Mouse (Mus musculus) lung, postnatal 0 days (tissue): ENCODE results near the gene Ephx1.

ENCODE experiments used
- CTCF ChIP-seq: IDR thresholded peaks from 2 replicates; pipeline ENCODE4 v1.5.1; 2016; ENCODE audit warnings: antibody characterized with exemption, mild to moderate bottlenecking
- EP300 ChIP-seq: IDR thresholded peaks from 2 replicates; pipeline ENCODE4 v1.6.1; 2016; ENCODE audit warnings: antibody characterized with exemption, mild to moderate bottlenecking, control low read depth

DNA sequence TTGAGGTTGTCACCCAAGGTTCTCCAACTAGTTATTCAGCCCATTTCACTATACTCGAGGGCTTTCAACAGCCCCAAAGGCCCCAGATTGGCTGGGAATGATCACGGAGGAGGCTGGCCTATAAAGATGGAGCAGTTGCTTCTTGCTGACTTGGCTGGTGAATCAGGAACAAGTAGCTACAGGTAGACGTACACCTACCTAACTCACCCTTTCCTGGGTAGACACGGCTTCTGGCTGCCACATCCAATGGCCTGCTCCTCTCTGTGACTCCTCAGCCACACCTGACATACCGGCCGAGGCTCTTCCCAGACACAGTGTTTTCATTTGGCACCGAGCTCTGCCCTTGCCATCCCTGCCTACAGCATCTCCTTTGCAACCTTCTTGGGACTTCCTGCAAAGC lies 53.4 kb downstream of the Ephx1 start:
- no peak for TF ChIP-seq CTCF
- no peak for TF ChIP-seq EP300
